Mouse (Mus musculus): ENCODE data around the gene Pkp4.
A peak's percentile ranks its signal among the peaks of the same experiment; 100 is the strongest.

The Pkp4 gene

GRCm38 (mm10) chr2:59271835-59272234, 111.2 kb downstream of the Pkp4 start:
- no peak for DNase-seq (ENCODE audit: low spot score)

DNA sequence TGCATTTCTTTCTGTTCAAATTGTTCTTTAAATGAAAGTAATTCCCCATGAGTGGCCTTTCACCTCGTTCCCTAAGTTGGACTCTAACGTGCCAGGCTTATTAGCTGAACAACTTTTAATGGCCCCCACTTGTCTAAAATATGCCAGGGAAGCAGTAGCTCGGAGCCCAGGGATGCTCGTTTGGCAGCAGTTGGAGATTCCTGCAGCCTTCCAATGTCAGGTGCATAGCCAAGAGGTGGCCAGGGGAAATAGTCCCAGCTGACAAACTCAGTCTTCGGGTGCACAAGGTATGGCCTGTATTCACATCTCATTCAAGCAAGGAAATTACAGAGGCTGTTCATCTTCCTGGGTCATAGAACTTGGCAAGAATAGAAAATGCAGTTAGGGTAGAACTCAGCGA, 112.1 kb downstream of the Pkp4 start:
- DNase-seq (ENCODE audit: low spot score): no peak

GRCm38 (mm10) chr2:59280914-59281562, 120.4 kb downstream of the Pkp4 start:
- DNase-seq (ENCODE audit: low spot score): no peak

DNA sequence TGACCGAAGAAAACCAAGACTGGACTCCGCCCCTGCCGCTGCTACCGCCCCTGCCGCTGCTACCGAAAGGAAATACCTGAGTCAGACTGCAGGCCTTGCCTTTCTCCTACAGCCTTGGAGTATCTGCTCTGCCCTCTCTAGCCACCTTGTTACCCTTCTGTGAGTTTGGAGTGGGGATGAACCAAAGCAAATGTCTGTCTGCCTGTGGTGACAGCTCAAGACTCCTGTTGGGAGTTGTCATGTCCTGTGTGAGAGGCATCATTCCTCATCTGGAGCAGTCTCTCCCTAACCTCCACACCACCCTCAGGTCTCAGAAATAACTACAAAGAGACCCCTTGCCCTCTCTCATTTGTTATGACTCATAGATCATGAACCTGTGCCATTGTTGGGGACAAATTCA, 122.3 kb downstream of the Pkp4 start:
- no peak for DNase-seq (ENCODE audit: low spot score)

DNA sequence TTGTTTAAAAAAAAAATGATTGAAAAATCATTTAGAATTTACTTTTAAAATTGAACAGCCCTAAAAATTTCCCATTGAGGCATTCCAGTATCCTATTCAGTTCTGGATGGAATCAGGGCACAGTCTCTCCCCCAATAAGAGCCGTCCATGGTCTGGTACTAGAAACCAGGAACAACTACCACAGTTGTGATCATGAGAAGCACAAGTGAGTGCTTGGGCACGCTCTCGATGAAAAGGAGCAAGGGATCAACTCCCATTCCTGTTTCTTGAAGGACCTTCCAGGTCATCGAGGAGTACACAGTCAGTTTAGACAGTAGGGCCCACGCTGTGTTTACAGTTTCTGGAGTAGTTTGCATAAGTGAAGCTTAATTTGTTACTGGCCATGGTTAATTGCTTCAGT, 123.6 kb downstream of the Pkp4 start:
- no peak for DNase-seq (ENCODE audit: low spot score)

- DNase-seq (ENCODE audit: low spot score): no peak
These were observed 124.3 kb downstream of the Pkp4 start for GRCm38 (mm10) chr2:59284734-59285490.

GRCm38 (mm10) chr2:59285581-59285980, 124.9 kb downstream of the Pkp4 start:
- no peak for DNase-seq (ENCODE audit: low spot score)

DNA sequence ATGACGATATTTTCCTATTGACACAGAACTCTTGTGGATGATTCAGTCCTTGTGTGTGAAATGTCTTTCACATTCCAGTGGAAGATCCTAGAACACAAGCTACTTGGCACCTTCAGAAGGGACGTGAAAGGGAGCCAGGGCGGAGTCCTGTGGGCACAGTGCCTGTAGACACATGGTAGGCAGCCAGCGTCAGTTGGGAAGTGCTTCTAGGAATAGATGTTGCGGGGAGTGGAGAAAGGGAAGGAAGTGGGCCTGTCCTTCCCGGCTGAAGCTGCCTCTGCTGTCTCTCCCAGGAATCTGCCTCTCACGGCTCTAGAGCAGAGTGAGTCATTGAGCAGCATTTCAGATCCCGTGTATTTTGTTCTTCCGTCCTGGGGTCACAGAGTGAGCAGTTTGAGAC, 125.6 kb downstream of the Pkp4 start:
- DNase-seq (ENCODE audit: low spot score): peak; percentile 14

GRCm38 (mm10) chr2:59287630-59288029, 127.0 kb downstream of the Pkp4 start:
- no peak for DNase-seq (ENCODE audit: low spot score)

DNA sequence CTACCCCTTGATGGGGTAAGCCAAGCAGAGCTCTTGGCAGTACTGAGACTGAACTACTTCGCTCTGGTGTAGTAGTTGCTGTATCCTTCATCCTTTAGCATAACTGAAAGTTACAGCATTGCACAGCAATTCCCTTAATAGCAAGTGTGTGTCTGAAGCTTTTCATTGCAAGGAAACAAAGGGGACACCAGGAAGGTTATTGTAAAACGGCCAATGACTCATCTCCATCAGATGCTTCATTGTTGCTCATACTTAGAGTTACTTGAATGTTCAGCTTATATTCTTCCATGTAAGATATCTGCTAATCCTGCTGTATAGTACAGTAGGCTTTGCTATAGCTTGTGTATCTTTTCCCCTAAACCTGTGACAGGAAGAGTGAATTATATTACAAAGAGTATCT, 128.8 kb downstream of the Pkp4 start:
- no peak for DNase-seq (ENCODE audit: low spot score)

DNA sequence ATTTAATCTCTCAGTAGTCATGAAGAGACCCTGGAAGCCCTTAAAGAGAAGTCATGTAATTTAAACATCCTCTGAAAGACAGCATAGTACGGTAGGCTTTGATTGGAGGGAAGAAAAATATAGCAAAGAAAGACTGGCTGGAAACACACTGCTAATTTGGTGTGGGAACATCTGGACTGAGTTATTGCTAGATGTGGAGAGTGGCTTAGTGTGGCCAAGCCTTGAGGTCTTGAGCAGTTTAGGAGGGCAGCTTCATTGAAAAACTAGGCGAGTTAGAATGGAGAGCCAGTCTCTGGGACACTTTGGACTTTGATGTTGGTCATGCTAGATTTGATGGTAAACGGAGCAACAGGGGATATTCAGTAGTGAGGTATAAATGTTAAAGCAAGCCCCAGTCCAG, 129.7 kb downstream of the Pkp4 start:
- DNase-seq (ENCODE audit: low spot score): no peak

- DNase-seq (ENCODE audit: low spot score): no peak
These were observed 139.2 kb downstream of the Pkp4 start for GRCm38 (mm10) chr2:59299831-59300230.

- DNase-seq (ENCODE audit: low spot score): no peak
These were observed 141.0 kb downstream of the Pkp4 start for GRCm38 (mm10) chr2:59301671-59302070.

DNA sequence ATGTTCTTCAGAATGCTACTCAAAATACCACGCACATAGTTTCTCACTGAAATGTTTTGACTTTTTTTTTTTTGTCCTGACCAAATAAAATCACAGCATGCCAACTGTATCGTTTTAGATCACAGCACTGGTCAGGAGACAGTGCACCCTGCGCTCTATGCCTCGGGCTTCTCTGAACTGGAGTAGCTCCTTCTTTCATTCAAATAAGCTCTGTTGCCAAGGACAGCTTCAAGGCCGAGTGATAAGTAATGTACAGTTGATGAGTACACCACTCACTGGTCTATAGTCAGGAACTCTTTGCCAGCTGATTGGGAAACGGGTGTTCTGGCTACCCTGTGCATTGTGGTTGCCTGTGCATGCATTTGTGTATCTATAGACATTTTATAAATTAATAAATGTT, 141.8 kb downstream of the Pkp4 start:
- DNase-seq (ENCODE audit: low spot score): no peak

- DNase-seq (ENCODE audit: low spot score): no peak
These were observed 142.9 kb downstream of the Pkp4 start for GRCm38 (mm10) chr2:59303530-59304063.

GRCm38 (mm10) chr2:59307302-59307701, 146.7 kb downstream of the Pkp4 start:
- DNase-seq (ENCODE audit: low spot score): no peak

DNA sequence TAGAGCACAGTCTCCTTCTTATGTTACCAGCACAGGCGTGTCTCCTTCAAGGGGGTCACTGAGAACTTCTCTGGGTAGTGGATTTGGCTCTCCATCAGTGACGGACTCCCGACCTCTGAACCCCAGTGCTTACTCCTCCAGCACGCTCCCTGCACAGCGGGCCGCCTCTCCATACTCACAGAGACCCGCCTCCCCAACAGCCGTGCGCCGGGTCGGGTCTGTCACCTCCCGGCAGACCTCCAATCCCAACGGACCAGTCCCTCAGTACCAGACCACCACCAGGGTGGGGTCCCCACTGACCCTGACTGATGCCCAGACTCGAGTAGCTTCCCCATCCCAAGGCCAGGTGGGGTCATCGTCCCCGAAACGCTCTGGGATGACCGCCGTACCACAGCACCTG, 147.4 kb downstream of the Pkp4 start:
- no peak for DNase-seq (ENCODE audit: low spot score)

DNA sequence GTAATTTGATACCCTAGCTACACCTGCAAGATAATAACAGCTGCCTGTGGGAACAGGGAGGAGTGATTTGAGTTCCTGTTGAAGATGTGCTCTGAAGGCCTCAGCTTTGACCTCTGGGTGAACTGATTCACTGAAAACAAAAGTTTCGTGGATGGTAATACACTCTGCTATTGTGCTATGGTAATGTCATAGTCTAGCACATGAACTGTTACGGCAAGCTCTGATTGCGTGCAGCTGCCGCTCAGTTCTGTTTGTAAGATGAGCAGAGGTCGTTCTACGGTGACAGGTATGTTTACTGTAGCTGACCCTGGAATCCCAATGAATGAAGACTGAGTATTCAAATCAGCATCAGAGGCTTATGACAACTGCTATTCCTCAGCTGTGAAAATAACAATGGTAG, 152.6 kb downstream of the Pkp4 start:
- no peak for DNase-seq (ENCODE audit: low spot score)

DNA sequence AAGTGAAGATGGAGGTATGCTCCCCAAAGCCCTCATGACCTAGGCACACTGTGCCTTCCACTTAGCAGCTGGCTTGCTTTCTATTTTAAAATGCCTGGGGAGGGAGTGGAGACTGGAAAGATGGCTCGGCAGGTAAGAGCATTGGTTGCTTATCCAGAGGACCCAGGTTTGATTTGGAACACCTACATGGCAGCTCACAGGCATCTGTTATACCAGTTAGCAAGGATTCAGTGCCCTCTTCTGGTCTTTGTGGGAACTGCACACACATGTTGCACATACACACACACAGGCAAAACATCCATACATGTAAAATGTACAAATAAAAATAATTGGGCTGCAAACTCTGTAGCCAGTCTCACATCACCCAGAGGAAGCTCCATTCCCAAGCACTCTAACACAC, 158.0 kb downstream of the Pkp4 start:
- DNase-seq (ENCODE audit: low spot score): no peak

DNA sequence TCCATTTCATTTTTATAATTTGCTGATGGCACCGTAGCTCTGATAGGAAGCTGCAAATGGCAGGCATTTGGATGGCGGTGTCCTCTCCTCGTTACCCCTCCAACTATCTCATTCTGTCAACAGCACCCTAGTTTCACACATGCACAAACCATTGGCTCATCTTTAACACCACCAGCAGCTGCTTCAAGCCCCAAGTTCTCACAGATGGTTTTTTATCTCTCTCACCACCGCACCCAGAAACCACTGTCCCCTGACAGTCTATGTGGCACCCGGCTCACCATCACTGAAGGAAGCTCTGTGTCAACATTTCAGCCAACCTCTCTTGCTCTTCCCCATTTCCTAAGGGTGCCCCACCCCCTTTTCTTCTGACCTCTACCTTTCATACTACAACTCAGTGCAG, 167.3 kb downstream of the Pkp4 start:
- no peak for DNase-seq (ENCODE audit: low spot score)

DNA sequence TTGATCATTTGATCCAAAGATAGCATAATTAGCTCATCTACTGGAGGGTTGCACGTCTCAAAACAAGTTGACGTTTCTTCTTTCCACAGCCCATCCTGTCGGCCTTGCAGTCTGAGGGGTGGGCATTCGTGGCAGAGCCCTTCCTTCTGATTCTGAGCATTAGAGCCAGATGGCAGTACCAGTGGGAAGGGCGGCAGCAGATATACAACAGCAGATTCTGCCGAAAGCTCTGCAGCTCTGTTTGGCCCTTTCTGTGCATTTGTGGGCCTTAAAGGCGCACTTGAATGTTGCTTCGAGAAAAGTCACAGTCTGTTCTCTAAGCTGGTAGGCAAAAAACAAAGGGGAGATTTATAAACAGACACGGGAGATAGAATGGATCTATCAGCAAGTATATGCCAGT, 170.4 kb downstream of the Pkp4 start:
- no peak for DNase-seq (ENCODE audit: low spot score)

GRCm38 (mm10) chr2:59332523-59332922, 171.9 kb downstream of the Pkp4 start:
- no peak for DNase-seq (ENCODE audit: low spot score)

GRCm38 (mm10) chr2:59338501-59338900, 177.9 kb downstream of the Pkp4 start:
- no peak for DNase-seq (ENCODE audit: low spot score)

DNA sequence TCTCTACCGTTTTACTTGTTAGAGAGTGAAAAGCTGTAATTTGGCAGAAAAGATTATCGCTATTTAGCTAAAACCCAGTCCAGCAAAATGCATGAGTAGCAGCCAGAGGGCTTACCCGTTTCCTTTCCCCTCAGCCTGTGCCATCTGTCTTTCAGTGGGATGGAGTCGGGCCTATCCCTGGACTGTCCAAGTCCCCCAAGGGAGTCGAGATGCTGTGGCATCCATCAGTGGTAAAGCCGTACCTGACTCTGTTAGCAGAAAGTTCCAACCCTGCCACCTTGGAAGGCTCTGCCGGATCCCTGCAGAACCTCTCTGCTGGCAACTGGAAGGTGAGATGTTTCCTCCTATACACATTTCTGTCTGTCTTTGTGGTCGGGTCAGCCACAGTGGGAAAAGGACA, 178.3 kb downstream of the Pkp4 start:
- DNase-seq (ENCODE audit: low spot score): no peak
